Mouse (Mus musculus) erythroblast, embryonic 14.5 days (primary cell): Measurements from ENCODE around the gene Magix. TPM values are rescaled to one million over a fixed set of nuclear protein-coding genes. Genes with fewer than 3 reads are reported as not detected.

ENCODE experiments used
- H3K27me3 ChIP-seq: 2 replicates; pipeline ENCODE4 v1.6.1; 2012; ENCODE audit warnings: inconsistent platforms; ENCODE audit not compliant: control insufficient read depth
- H3K36me3 ChIP-seq: 2 replicates; pipeline ENCODE4 v1.6.1; 2012; ENCODE audit warnings: mild to moderate bottlenecking, inconsistent platforms; ENCODE audit not compliant: control insufficient read depth
- H3K4me1 ChIP-seq: 2 replicates; pipeline ENCODE4 v1.6.1; 2012; ENCODE audit warnings: inconsistent platforms; ENCODE audit not compliant: control insufficient read depth
- H3K4me3 ChIP-seq: replicated peaks from 2 replicates; pipeline ENCODE3; 2012; ENCODE audit warnings: moderate library complexity, mild to moderate bottlenecking, inconsistent platforms
- H3K9me3 ChIP-seq: 2 replicates; pipeline ENCODE4 v1.6.1; 2012; ENCODE audit warnings: low read length, inconsistent platforms, mixed read lengths; ENCODE audit not compliant: control insufficient read depth
- GATA1 ChIP-seq: IDR thresholded peaks from 2 replicates; pipeline ENCODE4 v1.6.1; 2012; ENCODE audit warnings: low read length, inconsistent platforms, mixed read lengths
- TAL1 ChIP-seq: IDR thresholded peaks from 3 replicates; pipeline ENCODE4 v1.6.1; 2012; ENCODE audit warnings: low read length, inconsistent platforms, mixed read lengths
- polyA plus RNA-seq: library from polyadenylated mRNA; stranded (reverse); fragments of >175 nt; gene quantifications from 2 replicates; pipeline ENCODE4 v1.2.3, GENCODE M21; 2012

Magix gene
- polyA plus RNA-seq, 1 experiment = not detected

GRCm38 (mm10) chrX:7674284-7675000, 6.6 kb downstream of the Magix start:
- TF ChIP-seq GATA1 (no peak), TAL1 (no peak)
- Histone ChIP-seq H3K27me3 (peaks cover 9% of the 10 kb centered on the region), H3K4me3 (peak overlapping the region; percentile 45), H3K36me3 (no peaks in the 10 kb centered on the region), H3K4me1 (peaks cover 32% of the 10 kb centered on the region), H3K9me3 (peaks cover 5% of the 10 kb centered on the region)

DNA sequence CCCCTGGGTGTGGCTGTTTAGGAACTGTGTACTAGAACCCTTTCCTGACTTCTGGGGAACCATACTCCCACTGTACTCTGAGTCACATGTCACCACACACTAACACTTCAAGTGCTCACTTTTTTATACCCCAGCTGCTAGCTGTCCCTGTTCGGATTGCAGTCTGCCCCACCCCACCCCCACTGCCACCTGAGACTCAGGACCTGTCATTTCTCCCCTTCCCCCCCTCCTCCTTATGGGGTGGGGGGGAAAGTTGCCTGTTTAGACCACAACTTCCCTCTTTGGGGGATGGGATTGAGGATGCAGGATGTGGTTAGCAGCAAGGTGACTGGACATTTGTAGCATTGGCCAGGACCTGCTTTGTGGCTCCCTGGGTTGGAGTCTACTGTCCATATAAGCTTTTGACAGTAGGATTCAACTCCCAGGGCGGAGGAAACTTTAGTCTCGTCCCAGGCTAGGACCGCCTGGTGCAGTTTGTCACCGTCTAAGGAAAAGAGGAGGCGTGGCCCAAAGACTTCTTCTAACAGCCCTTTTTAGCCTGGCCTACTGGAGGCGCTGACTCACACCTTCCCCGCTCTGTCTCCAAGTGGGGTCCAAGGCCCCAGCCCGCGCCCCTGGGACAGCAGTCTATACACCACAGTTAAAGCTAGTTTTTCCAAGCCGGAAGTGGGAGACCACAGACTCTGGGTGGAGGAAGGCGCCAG, 7.3 kb downstream of the Magix start:
- H3K27me3 ChIP-seq = peaks cover 9% of the 10 kb centered on the region
- TF ChIP-seq GATA1 = no peak
- TF ChIP-seq TAL1 = no peak
- H3K4me3 ChIP-seq = peak overlapping the region; percentile 45
- H3K9me3 ChIP-seq = peaks cover 5% of the 10 kb centered on the region
- no peaks in the 10 kb centered on the region for H3K36me3 ChIP-seq
- H3K4me1 ChIP-seq = peaks cover 30% of the 10 kb centered on the region

- TF ChIP-seq TAL1 = no peak
- TF ChIP-seq GATA1 = no peak
- Histone ChIP-seq H3K36me3 (no peaks in the 10 kb centered on the region), H3K4me3 (no peak overlapping the region), H3K4me1 (peaks cover 30% of the 10 kb centered on the region), H3K9me3 (peaks cover 5% of the 10 kb centered on the region), H3K27me3 (peaks cover 9% of the 10 kb centered on the region)
Measured at GRCm38 (mm10) chrX:7672739-7673138, 8.3 kb downstream of the Magix start.

- Histone ChIP-seq H3K27me3 (peaks cover 9% of the 10 kb centered on the region), H3K36me3 (no peaks in the 10 kb centered on the region; the same call in 1 of the 2 replicates), H3K4me3 (peak within 1 kb of the TSS; percentile 63), H3K9me3 (peaks cover 9% of the 10 kb centered on the region), H3K4me1 (peaks cover 30% of the 10 kb centered on the region)
- TF ChIP-seq GATA1 (no peak), TAL1 (no peak)
Measured at GRCm38 (mm10) chrX:7670921-7671623, 10.0 kb downstream of the Magix start, which contains the start of gene Plp2. Plp2 (minus strand) TSS chrX:7671390.

GRCm38 (mm10) chrX:7670390-7670881, 10.6 kb downstream of the Magix start:
- Histone ChIP-seq H3K27me3 (peaks cover 9% of the 10 kb centered on the region), H3K36me3 (no peaks in the 10 kb centered on the region; the same call in 1 of the 2 replicates), H3K4me3 (peak overlapping the region; percentile 63), H3K9me3 (peaks cover 9% of the 10 kb centered on the region), H3K4me1 (peaks cover 30% of the 10 kb centered on the region)
- no peak for TF ChIP-seq TAL1
- TF ChIP-seq GATA1 = no peak

- TF ChIP-seq TAL1 (no peak), GATA1 (no peak)
- Histone ChIP-seq H3K9me3 (peaks cover 8% of the 10 kb centered on the region), H3K4me3 (no peak overlapping the region), H3K27me3 (peaks cover 2% of the 10 kb centered on the region), H3K36me3 (no peaks in the 10 kb centered on the region; the same call in 1 of the 2 replicates), H3K4me1 (peaks cover 11% of the 10 kb centered on the region)
Measured at GRCm38 (mm10) chrX:7665739-7666502, 15.1 kb downstream of the Magix start.

GRCm38 (mm10) chrX:7664791-7665190, 16.3 kb downstream of the Magix start:
- Histone ChIP-seq H3K27me3 (no peaks in the 10 kb centered on the region), H3K9me3 (peaks cover 3% of the 10 kb centered on the region; the same call in 1 of the 2 replicates), H3K4me3 (no peak overlapping the region), H3K4me1 (no peaks in the 10 kb centered on the region; the same call in 1 of the 2 replicates), H3K36me3 (no peaks in the 10 kb centered on the region; the same call in 1 of the 2 replicates)
- TF ChIP-seq TAL1 (no peak), GATA1 (no peak)

DNA sequence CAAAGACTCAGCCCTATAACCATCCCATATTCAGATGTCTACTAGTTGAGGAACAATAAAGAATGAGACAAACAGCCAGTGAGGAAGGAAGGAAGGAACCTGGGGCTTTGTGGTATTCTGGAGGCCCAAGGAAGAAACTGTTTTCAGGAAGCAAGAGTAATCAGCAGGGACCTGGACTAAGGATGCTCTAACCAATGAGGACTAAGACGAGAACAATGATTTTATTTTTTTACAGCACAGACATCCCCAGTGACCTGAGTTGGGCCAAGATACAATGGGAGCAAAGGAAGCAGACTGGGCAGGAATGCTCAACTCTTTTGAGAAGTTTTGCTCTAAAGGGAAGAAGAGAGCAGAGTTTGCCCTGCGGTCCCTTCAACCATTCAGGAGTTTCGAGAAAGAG, 18.1 kb downstream of the Magix start:
- Histone ChIP-seq H3K4me1 (peaks cover 3% of the 10 kb centered on the region), H3K9me3 (peaks cover 3% of the 10 kb centered on the region; the same call in 1 of the 2 replicates), H3K27me3 (peaks cover 2% of the 10 kb centered on the region), H3K4me3 (no peak overlapping the region), H3K36me3 (no peaks in the 10 kb centered on the region; the same call in 1 of the 2 replicates)
- TF ChIP-seq GATA1 (no peak), TAL1 (no peak)
